Mouse (Mus musculus): ENCODE measurements around the gene Cdr2l. TPM values are rescaled to one million over a fixed set of nuclear protein-coding genes. Genes with fewer than 3 reads are reported as not detected.

Cdr2l gene
- total RNA-seq, 2 experiments from 2014 or later = not detected

- no peak for ATAC-seq (replicated peaks; ENCODE audit: low FRiP score, poor library complexity, severe bottlenecking)
These were observed 54.1 kb downstream of the Cdr2l start for GRCm38 (mm10) chr11:115435596-115436337.

GRCm38 (mm10) chr11:115437571-115438122 lies 55.9 kb downstream of the Cdr2l start:
- no peak for ATAC-seq (replicated peaks; ENCODE audit: low FRiP score, poor library complexity, severe bottlenecking)

DNA sequence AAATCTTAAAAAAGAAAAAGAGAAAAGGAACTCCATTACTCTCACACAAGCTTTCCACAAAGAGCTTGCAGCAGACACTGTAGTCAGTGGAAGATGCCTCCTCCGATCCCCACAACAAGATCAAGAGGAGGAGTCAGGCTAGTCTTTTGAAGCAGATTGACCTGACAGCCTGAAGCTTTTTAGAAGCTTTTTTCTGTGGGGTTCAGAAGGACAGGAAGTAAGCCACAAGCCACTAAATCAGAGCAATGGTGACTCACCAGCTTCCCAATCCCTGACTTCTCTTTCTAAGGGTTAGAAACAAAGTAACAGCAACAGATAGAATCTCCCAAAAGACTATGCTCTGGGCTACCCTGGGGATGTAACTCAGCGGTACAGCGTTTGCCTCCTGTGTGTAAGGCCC lies 57.6 kb downstream of the Cdr2l start:
- no peak for ATAC-seq (replicated peaks; ENCODE audit: low FRiP score, poor library complexity, severe bottlenecking)

DNA sequence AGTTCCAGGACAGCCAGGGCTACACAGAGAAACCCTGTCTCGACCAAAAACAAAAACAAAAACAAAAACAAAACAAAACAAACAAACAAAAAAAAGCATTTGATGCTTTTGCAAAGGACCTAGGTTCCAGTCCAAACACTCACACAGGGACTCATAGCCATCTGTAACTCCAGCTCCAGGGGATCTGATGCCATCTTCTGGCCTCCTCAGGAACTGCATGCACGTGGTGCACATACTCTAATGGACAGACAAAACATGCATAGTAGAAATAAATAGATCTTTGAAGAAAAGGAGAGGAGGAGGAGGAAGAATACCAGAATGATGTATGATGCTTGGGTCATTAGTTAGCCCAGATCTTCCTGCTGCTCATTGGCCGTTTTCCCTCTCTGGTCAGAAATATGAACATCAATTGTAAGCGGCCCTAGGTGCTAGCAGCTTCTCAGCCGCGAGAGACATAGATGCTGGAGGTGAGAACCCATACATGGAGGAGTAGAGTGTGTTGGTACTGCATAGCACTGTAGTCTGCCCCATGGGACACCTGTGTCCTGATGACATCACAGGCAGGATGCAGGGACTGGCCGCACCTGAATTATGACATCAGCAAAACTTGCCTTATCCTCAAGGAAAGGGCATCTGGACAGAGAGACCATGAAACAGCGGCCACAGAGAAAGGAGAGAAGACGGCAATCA lies 58.3 kb downstream of the Cdr2l start, which contains the start of gene Trim80:
Gene Trim80, plus strand, starts transcription at position 640 of the 690 bp plus-strand sequence.
- no peak for ATAC-seq (replicated peaks; ENCODE audit: low FRiP score, poor library complexity, severe bottlenecking)

- ATAC-seq (replicated peaks; ENCODE audit: low FRiP score, poor library complexity, severe bottlenecking) = no peak
These were observed 59.7 kb downstream of the Cdr2l start for GRCm38 (mm10) chr11:115441417-115441816.

Other genes starting within 250 kb of the Cdr2l start
- 6.3 and 17.3 TPM in 2 replicates for gene Cd300lf, start 247.9 kb upstream of the Cdr2l start, total RNA-seq (2015; ENCODE audit: low replicate concordance)
- gene Cd300lf, start 247.9 kb upstream of the Cdr2l start, total RNA-seq (2017; ENCODE audit: low replicate concordance) = 11.3 and 13.7 TPM in 2 replicates
- 22.2 and 22.5 TPM in 2 replicates for gene Slc9a3r1, start 218.6 kb upstream of the Cdr2l start, total RNA-seq (2015; ENCODE audit: low replicate concordance)
- 17.7 and 19.1 TPM in 2 replicates for gene Slc9a3r1, start 218.6 kb upstream of the Cdr2l start, total RNA-seq (2017; ENCODE audit: low replicate concordance)
- 4.6 and 5.2 TPM in 2 replicates for gene Tmem104, start 194.4 kb upstream of the Cdr2l start, total RNA-seq (2015; ENCODE audit: low replicate concordance)
- 0.85 and 1.5 TPM in 2 replicates for gene Tmem104, start 194.4 kb upstream of the Cdr2l start, total RNA-seq (2017; ENCODE audit: low replicate concordance)
- 3.1 and 8.8 TPM in 2 replicates for gene Nat9, start 194.1 kb upstream of the Cdr2l start, total RNA-seq (2015; ENCODE audit: low replicate concordance)
- gene Nat9, start 194.1 kb upstream of the Cdr2l start, total RNA-seq (2017; ENCODE audit: low replicate concordance) = 8.8 and 10.5 TPM in 2 replicates
- not detected in 2 replicates for gene Grin2c, start 114.7 kb upstream of the Cdr2l start, total RNA-seq (2015; ENCODE audit: low replicate concordance)
- not detected in 2 replicates for gene Grin2c, start 114.7 kb upstream of the Cdr2l start, total RNA-seq (2017; ENCODE audit: low replicate concordance)
- 4.2 TPM in 1 of 2 replicates, not detected in the other for gene Fdxr, start 104.9 kb upstream of the Cdr2l start, total RNA-seq (2015; ENCODE audit: low replicate concordance)
- 2.9 TPM in 1 of 2 replicates, not detected in the other for gene Fdxr, start 104.9 kb upstream of the Cdr2l start, total RNA-seq (2017; ENCODE audit: low replicate concordance)
- 0.21 TPM in 1 of 2 replicates, not detected in the other for gene Fads6, start 84.3 kb upstream of the Cdr2l start, total RNA-seq (2015; ENCODE audit: low replicate concordance)
- 0.26 and 0.84 TPM in 2 replicates for gene Fads6, start 84.3 kb upstream of the Cdr2l start, total RNA-seq (2017; ENCODE audit: low replicate concordance)
- not detected in 2 replicates for gene Otop2, start 74.8 kb upstream of the Cdr2l start, total RNA-seq (2015; ENCODE audit: low replicate concordance)
- gene Otop2, start 74.8 kb upstream of the Cdr2l start, total RNA-seq (2017; ENCODE audit: low replicate concordance) = not detected in 2 replicates
- not detected in 2 replicates for gene Ush1g, start 59.9 kb upstream of the Cdr2l start, total RNA-seq (2015; ENCODE audit: low replicate concordance)
- not detected in 2 replicates for gene Ush1g, start 59.9 kb upstream of the Cdr2l start, total RNA-seq (2017; ENCODE audit: low replicate concordance)
- gene Otop3, start 47.2 kb upstream of the Cdr2l start, total RNA-seq (2015; ENCODE audit: low replicate concordance) = not detected in 2 replicates
- not detected in 2 replicates for gene Otop3, start 47.2 kb upstream of the Cdr2l start, total RNA-seq (2017; ENCODE audit: low replicate concordance)
- 1.2 and 5.2 TPM in 2 replicates for gene Hid1, start 14.2 kb upstream of the Cdr2l start, total RNA-seq (2015; ENCODE audit: low replicate concordance)
- gene Hid1, start 14.2 kb upstream of the Cdr2l start, total RNA-seq (2017; ENCODE audit: low replicate concordance) = 0.26 TPM in 1 of 2 replicates, not detected in the other
- gene Mrpl58, start 21.8 kb downstream of the Cdr2l start, total RNA-seq (2015; ENCODE audit: low replicate concordance) = 19.2 and 34.4 TPM in 2 replicates
- gene Mrpl58, start 21.8 kb downstream of the Cdr2l start, total RNA-seq (2017; ENCODE audit: low replicate concordance) = 18.0 and 23.0 TPM in 2 replicates
- gene Atp5h, start 38.0 kb downstream of the Cdr2l start, total RNA-seq (2015; ENCODE audit: low replicate concordance) = 282 and 306 TPM in 2 replicates
- gene Atp5h, start 38.0 kb downstream of the Cdr2l start, total RNA-seq (2017; ENCODE audit: low replicate concordance) = 240 and 279 TPM in 2 replicates
- 2.1 and 5.9 TPM in 2 replicates for gene Kctd2, start 38.2 kb downstream of the Cdr2l start, total RNA-seq (2015; ENCODE audit: low replicate concordance)
- 2.8 and 8.3 TPM in 2 replicates for gene Kctd2, start 38.2 kb downstream of the Cdr2l start, total RNA-seq (2017; ENCODE audit: low replicate concordance)
- not detected in 2 replicates for gene Trim80, start 58.6 kb downstream of the Cdr2l start, total RNA-seq (2015; ENCODE audit: low replicate concordance)
- not detected in 2 replicates for gene Trim80, start 58.6 kb downstream of the Cdr2l start, total RNA-seq (2017; ENCODE audit: low replicate concordance)
- not detected in 2 replicates for gene Slc16a5, start 80.6 kb downstream of the Cdr2l start, total RNA-seq (2015; ENCODE audit: low replicate concordance)
- gene Slc16a5, start 80.6 kb downstream of the Cdr2l start, total RNA-seq (2017; ENCODE audit: low replicate concordance) = not detected in 2 replicates
- gene Armc7, start 93.8 kb downstream of the Cdr2l start, total RNA-seq (2015; ENCODE audit: low replicate concordance) = 2.5 and 3.8 TPM in 2 replicates
- gene Armc7, start 93.8 kb downstream of the Cdr2l start, total RNA-seq (2017; ENCODE audit: low replicate concordance) = 1.5 and 5.5 TPM in 2 replicates
- 32.8 and 52.3 TPM in 2 replicates for gene Nt5c, start 109.9 kb downstream of the Cdr2l start, total RNA-seq (2015; ENCODE audit: low replicate concordance)
- 14.1 and 16.0 TPM in 2 replicates for gene Nt5c, start 109.9 kb downstream of the Cdr2l start, total RNA-seq (2017; ENCODE audit: low replicate concordance)
- 105 and 112 TPM in 2 replicates for gene Jpt1, start 132.5 kb downstream of the Cdr2l start, total RNA-seq (2015; ENCODE audit: low replicate concordance)
- 114 and 134 TPM in 2 replicates for gene Jpt1, start 132.5 kb downstream of the Cdr2l start, total RNA-seq (2017; ENCODE audit: low replicate concordance)
- gene Sumo2, start 154.4 kb downstream of the Cdr2l start, total RNA-seq (2015; ENCODE audit: low replicate concordance) = 126 and 222 TPM in 2 replicates
- gene Sumo2, start 154.4 kb downstream of the Cdr2l start, total RNA-seq (2017; ENCODE audit: low replicate concordance) = 154 and 170 TPM in 2 replicates
- 39.3 and 72.1 TPM in 2 replicates for gene Nup85, start 182.5 kb downstream of the Cdr2l start, total RNA-seq (2015; ENCODE audit: low replicate concordance)
- 52.1 and 69.3 TPM in 2 replicates for gene Nup85, start 182.5 kb downstream of the Cdr2l start, total RNA-seq (2017; ENCODE audit: low replicate concordance)
- gene Mrps7, start 222.0 kb downstream of the Cdr2l start, total RNA-seq (2015; ENCODE audit: low replicate concordance) = 4.8 and 14.2 TPM in 2 replicates
- gene Mrps7, start 222.0 kb downstream of the Cdr2l start, total RNA-seq (2017; ENCODE audit: low replicate concordance) = 6.4 and 13.0 TPM in 2 replicates
- gene Gga3, start 222.1 kb downstream of the Cdr2l start, total RNA-seq (2015; ENCODE audit: low replicate concordance) = 7.9 and 12.3 TPM in 2 replicates
- 12.8 and 18.4 TPM in 2 replicates for gene Gga3, start 222.1 kb downstream of the Cdr2l start, total RNA-seq (2017; ENCODE audit: low replicate concordance)
- gene Mif4gd, start 231.1 kb downstream of the Cdr2l start, total RNA-seq (2015; ENCODE audit: low replicate concordance) = 13.0 and 26.1 TPM in 2 replicates
- 10.3 and 11.9 TPM in 2 replicates for gene Mif4gd, start 231.1 kb downstream of the Cdr2l start, total RNA-seq (2017; ENCODE audit: low replicate concordance)
- gene Slc25a19, start 246.4 kb downstream of the Cdr2l start, total RNA-seq (2015; ENCODE audit: low replicate concordance) = 1.7 and 5.0 TPM in 2 replicates
- 7.4 and 22.4 TPM in 2 replicates for gene Slc25a19, start 246.4 kb downstream of the Cdr2l start, total RNA-seq (2017; ENCODE audit: low replicate concordance)

Data from erythroblast, adult 5-6 weeks (primary cell).